Mouse (Mus musculus) B cell, adult 62 days (primary cell): ENCODE data around the gene Arl3. TPM values are rescaled to one million over a fixed set of nuclear protein-coding genes. Genes with fewer than 3 reads are reported as not detected.

Source experiments
- total RNA-seq: library from RNA; stranded (reverse); gene quantifications from 4 replicates; pipeline ENCODE4 v1.2.4, GENCODE M21; 2023

The Arl3 gene
- total RNA-seq = 9.7 to 14.2 TPM (median 11.2 TPM) in 4 replicates

GRCm38 (mm10) chr19:46572951-46573937 lies at the start of gene Arl3, which contains the start of gene Sfxn2:
TSS of gene Arl3 (minus strand) at chr19:46573198.
TSS of gene Sfxn2 (plus strand) at chr19:46573365.

GRCm38 (mm10) chr19:46598720-46599252 lies 25.8 kb upstream of the Arl3 start, which contains the start of gene Wbp1l:
TSS of gene Wbp1l (plus strand) at chr19:46599084.

DNA sequence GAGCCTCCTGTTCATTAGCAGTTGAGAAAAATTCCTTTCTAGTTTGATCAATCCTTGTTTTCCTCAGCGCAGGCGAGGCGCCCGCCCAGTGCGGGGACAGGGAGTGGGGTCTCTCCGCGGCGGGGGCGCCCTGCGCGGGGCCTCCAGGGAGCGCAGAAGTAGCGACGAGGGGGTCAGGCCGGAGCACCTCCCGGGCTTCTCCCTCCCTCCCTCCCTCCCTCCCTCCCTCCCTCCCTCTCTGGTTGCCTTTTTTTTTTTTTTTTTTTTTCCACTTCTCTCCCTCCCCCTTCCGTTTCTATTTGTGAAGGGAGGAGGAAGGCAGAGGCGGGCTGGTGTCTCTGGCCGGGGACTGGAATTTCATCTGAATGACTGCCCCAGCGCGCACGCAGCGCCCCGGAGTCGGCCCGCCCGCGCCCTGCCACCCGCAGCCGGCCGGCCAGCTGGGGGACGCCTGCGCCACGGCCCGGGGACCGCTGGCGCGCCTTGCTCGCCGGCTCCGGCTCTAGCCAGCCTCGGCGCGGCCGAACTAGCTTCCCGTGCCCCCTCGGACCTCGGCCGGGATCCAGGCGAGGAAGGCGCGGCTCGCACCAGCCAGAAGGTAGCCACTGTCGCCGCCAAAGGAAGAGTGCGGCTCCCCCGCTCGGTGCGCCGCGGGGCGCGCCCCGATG lies 71.5 kb downstream of the Arl3 start, which contains the start of gene Trim8:
Gene Trim8, plus strand, starts transcription at position 302 of the 668 bp plus-strand sequence.

Other genes with a start within 250 kb of the Arl3 start
- 0.35 to 1.3 TPM (median 0.73 TPM) in 4 replicates for gene Psd, start 246.0 kb downstream of the Arl3 start, total RNA-seq
- 3.6 to 6.8 TPM (median 5.7 TPM) in 4 replicates for gene Fbxl15, start 245.0 kb downstream of the Arl3 start, total RNA-seq
- gene Cuedc2, start 234.5 kb downstream of the Arl3 start, total RNA-seq = 60.0 to 65.8 TPM (median 60.6 TPM) in 4 replicates
- 0.34 to 1.0 TPM (median 0.60 TPM) in 4 replicates for gene Mfsd13a, start 232.1 kb downstream of the Arl3 start, total RNA-seq
- not detected in 4 replicates for gene 2310034G01Rik, start 222.9 kb downstream of the Arl3 start, total RNA-seq
- gene Actr1a, start 177.4 kb downstream of the Arl3 start, total RNA-seq = 88.3 to 94.3 TPM (median 92.1 TPM) in 4 replicates
- 41.1 to 44.3 TPM (median 42.4 TPM) in 4 replicates for gene Sufu, start 176.3 kb downstream of the Arl3 start, total RNA-seq
- gene Trim8, start 71.5 kb downstream of the Arl3 start, total RNA-seq = 63.7 to 71.2 TPM (median 66.7 TPM) in 4 replicates
- gene Sfxn2, start 167 bp upstream of the Arl3 start, total RNA-seq = 11.2 to 15.2 TPM (median 11.8 TPM) in 4 replicates
- 57.1 to 68.3 TPM (median 61.7 TPM) in 4 replicates for gene Wbp1l, start 25.9 kb upstream of the Arl3 start, total RNA-seq
- not detected in 4 replicates for gene Cyp17a1, start 100.0 kb upstream of the Arl3 start, total RNA-seq
- 9.7 to 12.4 TPM (median 10.6 TPM) in 4 replicates for gene Borcs7, start 116.7 kb upstream of the Arl3 start, total RNA-seq
- 39.8 to 45.8 TPM (median 43.5 TPM) in 4 replicates for gene As3mt, start 134.3 kb upstream of the Arl3 start, total RNA-seq
- 3.9 to 4.4 TPM (median 4.1 TPM) in 4 replicates for gene Cnnm2, start 188.4 kb upstream of the Arl3 start, total RNA-seq